Mouse (Mus musculus) small intestine, adult 2 months (tissue): ENCODE measurements at regions not wholly inside any gene's neighbourhood (a gene's known extent, or its start where the extent isn't known, plus 50 kb on each side); places are given as distances from the start of the nearest gene placed in this dataset.

ENCODE experiments used
- CTCF ChIP-seq: fragments of 200-500 bp; IDR thresholded peaks from 2 replicates; pipeline ENCODE4 v1.5.1; 2012; ENCODE audit warnings: low read depth, mild to moderate bottlenecking, control low read depth, inconsistent platforms, low read length, moderate library complexity, mixed read lengths; ENCODE audit not compliant: insufficient replicate concordance, insufficient read length; ENCODE audit errors: extremely low read depth
- POLR2A ChIP-seq: fragments of 200-500 bp; IDR thresholded peaks from 2 replicates; pipeline ENCODE4 v1.6.1; 2012; ENCODE audit warnings: low read depth, mild to moderate bottlenecking, control low read depth, inconsistent platforms, low read length, moderate library complexity

DNA sequence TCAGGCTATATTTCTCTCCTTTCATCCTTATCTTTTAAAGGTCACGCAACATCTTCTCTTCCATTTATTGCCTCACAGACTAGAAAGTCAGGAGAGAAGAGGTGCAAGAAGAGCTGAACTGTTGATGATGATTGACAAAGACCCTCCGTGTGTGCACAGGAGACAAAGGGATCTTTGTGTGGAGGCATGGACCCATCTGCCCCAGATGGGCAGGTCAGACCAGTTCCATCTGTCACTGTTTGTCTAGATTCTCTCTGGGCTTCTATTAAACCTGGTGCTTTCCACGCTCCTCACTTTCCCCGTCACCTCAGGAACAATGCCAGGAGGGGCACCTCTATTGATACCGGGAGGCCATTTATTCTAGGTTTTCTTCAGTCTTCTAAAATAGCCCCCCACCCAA is 364.1 kb upstream of the Pik3r1 start:
- TF ChIP-seq POLR2A (no peak), CTCF (no peak)
